In the genomic region with DNA sequence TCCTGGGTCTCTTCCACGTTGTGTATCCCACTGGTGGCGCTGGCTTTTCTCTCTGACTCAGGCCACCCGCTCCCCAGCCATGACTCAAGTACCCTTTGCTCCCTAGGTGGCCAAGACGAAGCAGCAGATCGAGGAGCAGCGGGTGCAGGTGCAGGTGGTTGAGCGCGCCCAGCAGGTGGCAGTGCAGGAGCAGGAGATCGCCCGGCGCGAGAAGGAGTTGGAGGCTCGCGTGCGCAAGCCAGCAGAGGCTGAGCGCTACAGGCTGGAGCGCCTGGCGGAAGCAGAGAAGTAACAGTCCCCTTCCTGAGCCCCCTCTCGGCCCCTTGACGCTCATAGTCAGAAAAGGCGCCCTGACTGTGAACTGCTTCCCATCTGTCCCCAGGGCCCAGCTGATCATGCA, we compare ENCODE assay signal across 8 mouse cellular contexts. TPM values are rescaled to one million over a fixed set of nuclear protein-coding genes. Genes with fewer than 3 reads are reported as not detected.
DNase-seq lines count a peak whose midpoint lies in the region; ATAC-seq and TF ChIP-seq lines count a peak whose summit lies in the region.

No protein-coding gene starts in this region.

- H3K27me3 ChIP-seq in ES-Bruce4 (ENCODE audit: control insufficient read depth, insufficient read depth, low read length, poor library complexity, severe bottlenecking), result no peaks in the 10 kb centered on the region
- no peaks in the 10 kb centered on the region for H3K27me3 ChIP-seq in forebrain, embryonic 13.5 days
- H3K27me3 ChIP-seq in lung, embryonic 16.5 days (ENCODE audit: control insufficient read depth, insufficient read depth, low read depth, low read length), result no peaks in the 10 kb centered on the region

- H3K9ac ChIP-seq in ES-Bruce4 (ENCODE audit: low read depth, poor library complexity, severe bottlenecking), result no peak overlapping the region
- no peak overlapping the region for H3K9ac ChIP-seq in forebrain, embryonic 13.5 days
- H3K9ac ChIP-seq in lung, embryonic 16.5 days (ENCODE audit: low read length), result no peak overlapping the region

- TF ChIP-seq EP300 in ES-Bruce4 (IDR thresholded peaks at IDR 0.05; ENCODE audit: insufficient read depth, low read depth, low read length), result peak; percentile 51; the same call in 1 of the 2 replicates

- peak; percentile 94 for TF ChIP-seq CTCF in ES-Bruce4 (IDR thresholded peaks at IDR 0.05; ENCODE audit: low read depth, low read length)

- no peak overlapping the region for H3K4me3 ChIP-seq in ES-Bruce4 (ENCODE audit: low read depth, low read length)
- peak overlapping the region; percentile 6; the same call in 1 of the 2 replicates for H3K4me3 ChIP-seq in forebrain, embryonic 13.5 days
- H3K4me3 ChIP-seq in lung, embryonic 16.5 days (ENCODE audit: low read length), result no peak overlapping the region

- H3K9me3 ChIP-seq in ES-Bruce4 (replicated peaks; ENCODE audit: control insufficient read depth, insufficient read depth, low read length, poor library complexity, severe bottlenecking), result no peaks in the 10 kb centered on the region
- H3K9me3 ChIP-seq in forebrain, embryonic 13.5 days (replicated peaks), result no peaks in the 10 kb centered on the region
- H3K9me3 ChIP-seq in lung, embryonic 16.5 days (ENCODE audit: control insufficient read depth, low read length), result no peaks in the 10 kb centered on the region

- H3K4me2 ChIP-seq in forebrain, embryonic 13.5 days, result peak overlapping the region; percentile 29
- peak overlapping the region; percentile 19; the same call in 1 of the 2 replicates for H3K4me2 ChIP-seq in lung, embryonic 16.5 days (ENCODE audit: low read depth, low read length)

- H3K27ac ChIP-seq in ES-Bruce4 (ENCODE audit: insufficient read depth, low read length), result no peak overlapping the region
- H3K27ac ChIP-seq in forebrain, embryonic 13.5 days, result no peak overlapping the region
- peak overlapping the region; percentile 25 for H3K27ac ChIP-seq in lung, embryonic 16.5 days (ENCODE audit: low read length)

- DNase-seq in heart, postnatal 25 days (ENCODE audit: low spot score), result peak; percentile 70
- peak; percentile 75 to 87 for DNase-seq in layer of hippocampus, adult 18-20 months (ENCODE audit: low spot score in 2 of 2)
- peak; percentile 79 for DNase-seq in ovary, postnatal 14 days (ENCODE audit: low spot score)
- DNase-seq in thymus, postnatal 14 days, result peak; percentile 95

- TF ChIP-seq POLR2A in ES-Bruce4 (IDR thresholded peaks at IDR 0.05; ENCODE audit: insufficient read depth, low read length), result no peak

- intact Hi-C loops in heart, postnatal 25 days (cut with DNase I), result loop anchor here (2.0 to 10.0 kb wide), 2 partner anchors 91 to 155 kb away; a partner anchor contains a TSS

- 2% methylated on average over 21 of the region's 21 CpGs for WGBS in forebrain, embryonic 13.5 days
- 2% methylated on average over 21 of the region's 21 CpGs for WGBS in lung, embryonic 16.5 days

- no peaks in the 10 kb centered on the region for H3K4me1 ChIP-seq in ES-Bruce4 (ENCODE audit: control insufficient read depth, insufficient read depth, low read length)
- H3K4me1 ChIP-seq in forebrain, embryonic 13.5 days, result peaks cover 36% of the 10 kb centered on the region
- H3K4me1 ChIP-seq in lung, embryonic 16.5 days (replicated peaks; ENCODE audit: control insufficient read depth, insufficient read depth, low read length), result peaks cover 19% of the 10 kb centered on the region

- H3K36me3 ChIP-seq in ES-Bruce4 (ENCODE audit: control insufficient read depth, insufficient read depth, low read length, poor library complexity, severe bottlenecking), result peaks cover 12% of the 10 kb centered on the region
- peaks cover 74% of the 10 kb centered on the region for H3K36me3 ChIP-seq in forebrain, embryonic 13.5 days (ENCODE audit: poor library complexity, severe bottlenecking)
- H3K36me3 ChIP-seq in lung, embryonic 16.5 days (ENCODE audit: control insufficient read depth, insufficient read depth, low read length), result peaks cover 45% of the 10 kb centered on the region

- peak; percentile 65; the same call in 1 of the 2 replicates for ATAC-seq in cerebellum, adult (ENCODE audit: insufficient number of reproducible peaks, low FRiP score, low TSS enrichment)
- peak; percentile 64 for ATAC-seq in forebrain, embryonic 13.5 days
- peak; percentile 73 for ATAC-seq in lung, embryonic 16.5 days (ENCODE audit: low read depth)

RNA-seq across cellular contexts. Expression of a gene that starts 6.7 kb away (rescaled TPM):
- 46.8 and 47.4 TPM in 2 replicates for polyA plus RNA-seq in ES-Bruce4 (2011; ENCODE audit: insufficient read depth, insufficient read length, low read depth, missing spikeins)
- 57.0 and 57.7 TPM in 2 replicates for polyA plus RNA-seq in forebrain, embryonic 13.5 days (2015; fragmentation: Nextera tagmentation; extraction: Ambion mirVana)
- total RNA-seq in heart, postnatal 25 days (2021), result 100 to 1,000 TPM; 125 to 141 TPM
- 100 to 1,000 TPM; 122 to 131 TPM for total RNA-seq in layer of hippocampus, adult 18-20 months (2021)
- 57.8 and 65.1 TPM in 2 replicates for polyA plus RNA-seq in lung, embryonic 16.5 days (2015; fragmentation: Nextera tagmentation; extraction: Ambion mirVana)

RNA-seq across cellular contexts. Expression of a gene that starts 8.3 kb away (rescaled TPM):
- 31.3 and 35.5 TPM in 2 replicates for polyA plus RNA-seq in ES-Bruce4 (2011; ENCODE audit: insufficient read depth, insufficient read length, low read depth, missing spikeins)
- polyA plus RNA-seq in forebrain, embryonic 13.5 days (2015; fragmentation: Nextera tagmentation; extraction: Ambion mirVana), result 4.5 and 5.2 TPM in 2 replicates
- 10 to 100 TPM; 21.7 to 39.7 TPM for total RNA-seq in heart, postnatal 25 days (2021)
- total RNA-seq in layer of hippocampus, adult 18-20 months (2021), result 1 to 10 TPM; 5.2 to 6.0 TPM
- polyA plus RNA-seq in lung, embryonic 16.5 days (2015; fragmentation: Nextera tagmentation; extraction: Ambion mirVana), result 21.9 and 31.7 TPM in 2 replicates

RNA-seq across cellular contexts. Expression of a gene that starts 8.4 kb away (rescaled TPM):
- polyA plus RNA-seq in ES-Bruce4 (2011; ENCODE audit: insufficient read depth, insufficient read length, low read depth, missing spikeins), result 1,430 and 1,461 TPM in 2 replicates
- polyA plus RNA-seq in forebrain, embryonic 13.5 days (2015; fragmentation: Nextera tagmentation; extraction: Ambion mirVana), result 1,790 and 1,841 TPM in 2 replicates
- 100 to 1,000 TPM; 102 to 103 TPM for total RNA-seq in heart, postnatal 25 days (2021)
- total RNA-seq in layer of hippocampus, adult 18-20 months (2021), result 100 to 1,000 TPM; 326 to 341 TPM
- polyA plus RNA-seq in lung, embryonic 16.5 days (2015; fragmentation: Nextera tagmentation; extraction: Ambion mirVana), result 877 and 940 TPM in 2 replicates

RNA-seq across cellular contexts. Expression of a gene that starts 11.6 kb away (rescaled TPM):
- polyA plus RNA-seq in ES-Bruce4 (2011; ENCODE audit: insufficient read depth, insufficient read length, low read depth, missing spikeins), result 131 and 147 TPM in 2 replicates
- 15.1 and 18.4 TPM in 2 replicates for polyA plus RNA-seq in forebrain, embryonic 13.5 days (2015; fragmentation: Nextera tagmentation; extraction: Ambion mirVana)
- 10 to 100 TPM; 11.8 to 14.6 TPM for total RNA-seq in heart, postnatal 25 days (2021)
- total RNA-seq in layer of hippocampus, adult 18-20 months (2021), result 10 to 100 TPM; 17.2 to 18.5 TPM
- 20.6 and 22.3 TPM in 2 replicates for polyA plus RNA-seq in lung, embryonic 16.5 days (2015; fragmentation: Nextera tagmentation; extraction: Ambion mirVana)

RNA-seq across cellular contexts. Expression of a gene that starts 31.4 kb away (rescaled TPM):
- 32.9 and 35.3 TPM in 2 replicates for polyA plus RNA-seq in ES-Bruce4 (2011; ENCODE audit: insufficient read depth, insufficient read length, low read depth, missing spikeins)
- polyA plus RNA-seq in forebrain, embryonic 13.5 days (2015; fragmentation: Nextera tagmentation; extraction: Ambion mirVana), result 41.3 and 47.9 TPM in 2 replicates
- total RNA-seq in heart, postnatal 25 days (2021), result 1 to 10 TPM; 2.3 to 2.8 TPM
- total RNA-seq in layer of hippocampus, adult 18-20 months (2021), result 1 to 10 TPM; 1.6 to 1.9 TPM
- polyA plus RNA-seq in lung, embryonic 16.5 days (2015; fragmentation: Nextera tagmentation; extraction: Ambion mirVana), result 65.6 and 67.9 TPM in 2 replicates
